Mouse (Mus musculus) cerebral cortex, adult 2 months (tissue): ENCODE measurements around the gene Bud13.

Experiments used
- WGBS: fragments of 180-500 bp; shearing (Covaris S2); methylation state at CpG from one replicate; pipeline ENCODE4 v1.1.7; 2018; 5-methylcytosine and 5-hydroxymethylcytosine counted together

Gene Bud13

DNA sequence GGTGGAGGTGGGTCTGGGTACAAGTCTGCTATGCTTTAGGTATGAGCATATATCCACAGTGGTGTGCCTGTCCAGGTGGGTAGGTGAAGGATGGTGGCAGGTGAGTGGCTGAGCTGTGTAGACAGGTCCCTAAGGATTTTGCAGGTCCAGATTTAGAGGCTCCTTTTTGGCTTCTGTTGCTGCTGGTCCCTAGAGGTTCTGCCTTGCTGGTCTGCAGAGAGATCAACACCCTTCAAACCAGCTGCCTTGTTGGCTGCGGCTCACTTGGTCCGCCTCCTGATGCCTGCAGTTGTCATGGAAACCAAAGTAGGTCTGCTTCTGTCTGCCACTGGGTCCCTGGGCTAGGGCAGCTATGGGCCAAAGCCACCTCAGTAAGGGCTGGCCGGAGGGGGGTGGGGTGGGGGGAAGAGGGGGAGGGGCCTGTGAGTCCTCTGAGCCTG is 55.1 kb downstream of the Bud13 start:
- 13% methylated on average over 3 of the region's 3 CpGs for WGBS

DNA sequence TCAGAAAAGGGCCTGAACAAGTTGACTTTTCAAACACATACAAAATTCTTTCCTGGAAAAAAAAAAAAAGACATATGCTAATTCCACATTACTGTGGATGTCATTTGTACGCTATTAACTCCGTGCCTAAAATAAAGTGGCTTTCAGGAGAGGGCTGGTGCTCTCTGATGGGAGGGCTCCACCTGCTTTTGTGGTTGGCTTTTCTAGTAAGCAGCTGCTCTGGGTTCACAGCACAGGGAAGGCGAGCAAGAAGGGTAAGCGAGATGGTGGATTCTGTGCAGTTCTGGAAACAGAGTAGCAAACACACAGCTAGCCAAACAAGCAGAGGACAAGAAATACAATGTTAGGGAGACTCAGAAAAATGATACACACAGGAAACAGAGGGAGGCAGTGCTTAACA is 55.6 kb downstream of the Bud13 start:
- WGBS = 39% methylated on average over 4 of the region's 4 CpGs

- WGBS = 78% methylated on average over 4 of the region's 4 CpGs
Observed at GRCm38 (mm10) chr9:46339051-46339652, 56.3 kb downstream of the Bud13 start.

DNA sequence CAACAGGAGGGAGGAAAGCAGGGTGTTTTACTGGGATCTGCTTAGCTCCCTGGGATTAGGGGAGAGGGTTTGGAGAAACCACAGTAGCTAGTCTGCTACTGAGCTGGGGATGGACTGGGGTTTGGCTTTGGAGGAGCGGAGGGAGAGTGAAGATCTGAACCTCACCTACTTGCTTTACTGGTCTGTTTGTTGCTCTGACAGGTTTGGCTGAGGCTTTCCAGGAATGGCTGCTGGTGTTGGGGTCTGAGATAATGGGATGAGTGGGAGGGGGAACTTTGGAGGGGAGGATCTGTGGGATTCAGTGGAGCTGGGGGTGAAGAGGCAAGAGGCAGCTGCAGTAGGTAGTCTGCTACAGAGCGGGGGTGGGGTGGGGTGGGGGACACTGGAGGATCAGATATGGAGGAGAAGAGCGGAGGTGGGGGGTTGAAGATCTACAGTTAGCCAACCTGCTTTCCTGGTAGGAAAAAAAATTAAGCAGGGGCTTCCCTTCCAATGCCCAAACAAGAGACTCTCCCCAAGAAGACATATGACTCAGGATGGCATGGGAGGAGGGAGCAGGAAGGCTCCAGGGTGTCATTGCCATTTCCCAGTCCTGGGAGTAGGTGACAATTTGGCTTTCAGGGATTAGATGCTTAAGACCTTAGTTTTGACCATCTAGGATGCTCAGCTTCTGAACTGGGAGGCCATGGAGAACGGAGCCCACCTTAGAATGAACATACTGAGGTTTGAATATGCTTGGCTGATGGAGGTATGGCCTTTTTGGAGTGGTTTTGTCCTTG is 63.3 kb downstream of the Bud13 start:
- WGBS = 96% methylated on average over 4 of the region's 4 CpGs
